Mouse (Mus musculus): Measurements from ENCODE around the gene Cirbp. TPM values are rescaled to one million over a fixed set of nuclear protein-coding genes. Genes with fewer than 3 reads are reported as not detected.
"Not testable (repeated sequence)": the region's sequence is repeated elsewhere in the genome, so short reads cannot be mapped to it uniquely, and the experiment has no call there.

The Cirbp gene
- polyA plus RNA-seq, 1 experiment from 2014 or later: 87.0 TPM

DNA sequence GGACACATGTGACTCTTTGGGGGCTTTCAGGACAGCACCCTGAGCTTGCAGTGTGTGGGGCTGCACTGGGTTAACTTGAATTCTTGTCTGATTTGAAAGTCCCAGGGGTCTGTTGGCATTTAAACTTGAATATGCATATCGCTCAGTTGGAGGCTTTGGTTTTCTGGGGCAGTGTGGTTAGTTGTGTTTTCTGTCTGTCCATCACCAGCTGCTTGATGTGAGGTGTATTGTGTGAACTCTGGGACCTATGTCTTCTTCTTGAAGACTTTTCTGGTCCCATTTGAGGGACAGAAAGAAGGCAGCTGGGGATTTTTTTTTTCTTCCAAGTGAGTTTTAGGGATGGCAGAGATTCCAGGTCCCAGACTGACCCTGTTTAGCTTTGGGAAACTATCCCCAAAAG lies 41.4 kb downstream of the Cirbp start:
- H3K4me2 ChIP-seq (ENCODE audit: low read depth, low read length): no peak overlapping the region
- DNase-seq: no peak
- H3K4me3 ChIP-seq (ENCODE audit: low read depth, low read length): no peak overlapping the region
- H3K27ac ChIP-seq (ENCODE audit: low read depth): no peak overlapping the region
- no peak for ATAC-seq
- TF ChIP-seq EP300 (IDR thresholded peaks at IDR 0.05; ENCODE audit: low read depth) (no peak), CTCF (IDR thresholded peaks at IDR 0.05; ENCODE audit: low read depth) (no peak)
- no peaks in the 10 kb centered on the region for H3K4me1 ChIP-seq (ENCODE audit: insufficient read depth)
- no peaks in the 10 kb centered on the region for H3K27me3 ChIP-seq (ENCODE audit: insufficient read depth, low read length)
- H3K9ac ChIP-seq (replicated peaks): no peak overlapping the region
- H3K36me3 ChIP-seq (replicated peaks; ENCODE audit: insufficient read depth, low read length): no peaks in the 10 kb centered on the region
- H3K9me3 ChIP-seq (ENCODE audit: low read length): no peaks in the 10 kb centered on the region
- 67% methylated on average over 1 of the region's 1 CpGs for WGBS (ENCODE audit: insufficient replicate concordance)

DNA sequence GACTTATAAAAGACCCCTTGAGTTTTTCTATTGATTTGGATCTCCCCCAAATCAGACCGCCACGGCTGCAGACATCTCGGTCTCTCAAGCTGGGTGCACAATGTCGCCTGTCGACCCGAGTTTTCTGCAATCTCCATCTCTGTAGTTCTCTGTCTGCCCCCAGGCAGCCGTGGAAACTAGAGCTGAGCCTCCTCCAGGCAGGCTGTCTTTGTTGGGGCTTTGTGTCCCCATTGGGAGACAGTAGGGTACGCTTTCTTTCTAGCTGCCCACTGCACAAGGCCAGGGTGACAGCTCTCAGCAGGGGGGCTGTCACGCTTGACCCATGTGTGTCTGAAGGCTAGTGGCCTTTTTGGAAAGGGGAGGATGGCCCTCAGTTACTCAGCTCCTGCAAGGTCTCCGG lies 41.9 kb downstream of the Cirbp start:
- TF ChIP-seq EP300 (IDR thresholded peaks at IDR 0.05; ENCODE audit: low read depth): no peak
- TF ChIP-seq CTCF (IDR thresholded peaks at IDR 0.05; ENCODE audit: low read depth): no peak
- no peaks in the 10 kb centered on the region for H3K9me3 ChIP-seq (ENCODE audit: low read length)
- no peak for DNase-seq
- H3K4me3 ChIP-seq (ENCODE audit: low read depth, low read length): no peak overlapping the region
- H3K27me3 ChIP-seq (ENCODE audit: insufficient read depth, low read length): no peaks in the 10 kb centered on the region
- no peaks in the 10 kb centered on the region for H3K36me3 ChIP-seq (replicated peaks; ENCODE audit: insufficient read depth, low read length)
- WGBS (ENCODE audit: insufficient replicate concordance): 73% methylated on average over 10 of the region's 10 CpGs
- H3K4me2 ChIP-seq (ENCODE audit: low read depth, low read length): no peak overlapping the region
- ATAC-seq: no peak
- no peak overlapping the region for H3K27ac ChIP-seq (ENCODE audit: low read depth)
- no peak overlapping the region for H3K9ac ChIP-seq (replicated peaks)
- H3K4me1 ChIP-seq (ENCODE audit: insufficient read depth): no peaks in the 10 kb centered on the region

DNA sequence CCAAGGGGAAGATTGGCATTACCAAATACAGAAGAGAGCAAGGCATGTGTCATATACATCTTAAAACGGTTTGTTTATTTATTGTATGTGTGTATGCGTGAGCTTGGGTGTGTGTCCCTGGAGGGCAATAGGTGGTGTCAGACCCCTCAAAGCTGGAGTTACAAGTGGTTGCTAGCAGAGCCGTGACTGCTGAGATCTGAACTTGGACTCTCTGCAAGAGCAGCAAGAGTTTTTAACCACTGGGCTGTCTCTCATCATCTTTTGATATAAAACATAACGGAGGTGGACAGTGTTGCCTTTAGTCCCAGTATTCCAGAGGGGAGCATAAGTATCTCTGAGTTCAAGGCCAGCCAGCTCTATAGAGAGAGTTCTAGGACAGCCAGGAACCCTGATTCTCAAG lies 42.5 kb downstream of the Cirbp start:
- Histone ChIP-seq H3K27me3 (ENCODE audit: insufficient read depth, low read length) (no peaks in the 10 kb centered on the region), H3K4me3 (ENCODE audit: low read depth, low read length) (no peak overlapping the region), H3K9ac (replicated peaks) (no peak overlapping the region), H3K36me3 (replicated peaks; ENCODE audit: insufficient read depth, low read length) (no peaks in the 10 kb centered on the region), H3K9me3 (ENCODE audit: low read length) (no peaks in the 10 kb centered on the region), H3K27ac (ENCODE audit: low read depth) (no peak overlapping the region), H3K4me1 (ENCODE audit: insufficient read depth) (no peaks in the 10 kb centered on the region), H3K4me2 (ENCODE audit: low read depth, low read length) (no peak overlapping the region)
- TF ChIP-seq CTCF (IDR thresholded peaks at IDR 0.05; ENCODE audit: low read depth) (no peak), EP300 (IDR thresholded peaks at IDR 0.05; ENCODE audit: low read depth) (no peak)
- ATAC-seq: no peak
- DNase-seq: no peak
- WGBS (ENCODE audit: insufficient replicate concordance): 74% methylated on average over 4 of the region's 4 CpGs

DNA sequence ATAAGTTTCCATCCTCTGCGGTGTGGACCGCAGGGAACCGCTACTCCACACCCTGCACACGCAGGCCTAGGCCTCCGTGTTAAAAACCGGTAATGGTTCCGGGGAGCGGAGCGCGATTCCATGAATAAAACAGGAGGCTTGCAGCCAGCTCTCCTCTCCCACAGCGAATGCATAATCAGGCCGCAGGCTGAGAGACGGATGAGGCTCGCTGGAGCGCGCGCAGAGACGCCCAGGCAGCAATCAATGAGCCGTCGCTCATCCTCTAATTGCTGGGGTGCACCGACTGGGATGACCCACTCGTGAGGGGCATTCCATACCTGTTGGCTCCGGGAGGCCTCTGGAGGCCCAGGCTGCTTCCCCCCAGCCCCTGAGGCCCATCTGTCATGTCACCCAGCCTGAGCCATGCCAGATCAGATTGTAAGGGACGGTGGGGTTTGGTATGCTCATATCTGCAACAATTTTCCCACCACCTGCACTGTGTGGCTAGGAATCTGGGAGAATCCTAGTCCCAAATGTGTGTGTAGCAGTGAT lies 43.1 kb downstream of the Cirbp start:
- no peaks in the 10 kb centered on the region for H3K36me3 ChIP-seq (replicated peaks; ENCODE audit: insufficient read depth, low read length)
- TF ChIP-seq EP300 (IDR thresholded peaks at IDR 0.05; ENCODE audit: low read depth) (no peak), CTCF (IDR thresholded peaks at IDR 0.05; ENCODE audit: low read depth) (no peak)
- no peaks in the 10 kb centered on the region for H3K9me3 ChIP-seq (ENCODE audit: low read length)
- 46% methylated on average over 24 of the region's 24 CpGs for WGBS (ENCODE audit: insufficient replicate concordance)
- no peak overlapping the region for H3K4me2 ChIP-seq (ENCODE audit: low read depth, low read length)
- H3K27me3 ChIP-seq (ENCODE audit: insufficient read depth, low read length): no peaks in the 10 kb centered on the region
- no peaks in the 10 kb centered on the region for H3K4me1 ChIP-seq (ENCODE audit: insufficient read depth)
- no peak overlapping the region for H3K27ac ChIP-seq (ENCODE audit: low read depth)
- no peak for ATAC-seq
- DNase-seq: no peak
- H3K9ac ChIP-seq (replicated peaks): no peak overlapping the region
- no peak overlapping the region for H3K4me3 ChIP-seq (ENCODE audit: low read depth, low read length)

DNA sequence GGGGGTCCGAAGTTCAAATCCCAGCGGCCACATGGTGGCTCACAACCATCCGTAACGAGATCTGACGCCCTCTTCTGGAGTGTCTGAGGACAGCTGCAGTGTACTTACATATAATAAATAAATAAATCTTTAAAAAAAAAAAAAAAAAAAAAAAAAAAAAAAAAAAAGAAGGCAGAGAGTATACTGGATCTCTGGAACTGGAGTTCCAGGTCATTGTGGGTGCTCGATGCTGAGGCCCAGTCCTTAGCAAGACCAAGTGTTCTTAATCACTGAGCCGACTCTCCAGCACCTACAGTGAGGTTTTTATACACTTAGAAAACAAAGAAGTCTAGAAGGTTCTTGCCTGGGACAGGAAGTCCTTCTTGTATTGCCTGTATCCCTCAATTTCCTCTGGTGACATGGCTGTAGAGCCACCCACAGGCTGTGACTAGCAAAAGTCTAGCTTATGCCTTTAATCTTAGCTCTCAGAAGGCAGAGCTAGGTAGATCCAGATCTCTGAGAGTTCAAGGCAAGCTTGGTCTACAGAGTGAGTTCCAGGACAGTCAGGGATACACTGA lies 45.8 kb downstream of the Cirbp start:
- not testable (repeated sequence) for H3K4me3 ChIP-seq (ENCODE audit: low read depth, low read length); H3K36me3 ChIP-seq (replicated peaks; ENCODE audit: insufficient read depth, low read length); H3K4me2 ChIP-seq (ENCODE audit: low read depth, low read length); H3K27me3 ChIP-seq (ENCODE audit: insufficient read depth, low read length); ATAC-seq; H3K27ac ChIP-seq (ENCODE audit: low read depth); H3K9me3 ChIP-seq (ENCODE audit: low read length); H3K4me1 ChIP-seq (ENCODE audit: insufficient read depth); DNase-seq; H3K9ac ChIP-seq (replicated peaks)
- WGBS (ENCODE audit: insufficient replicate concordance): 74% methylated on average over 6 of the region's 7 CpGs

DNA sequence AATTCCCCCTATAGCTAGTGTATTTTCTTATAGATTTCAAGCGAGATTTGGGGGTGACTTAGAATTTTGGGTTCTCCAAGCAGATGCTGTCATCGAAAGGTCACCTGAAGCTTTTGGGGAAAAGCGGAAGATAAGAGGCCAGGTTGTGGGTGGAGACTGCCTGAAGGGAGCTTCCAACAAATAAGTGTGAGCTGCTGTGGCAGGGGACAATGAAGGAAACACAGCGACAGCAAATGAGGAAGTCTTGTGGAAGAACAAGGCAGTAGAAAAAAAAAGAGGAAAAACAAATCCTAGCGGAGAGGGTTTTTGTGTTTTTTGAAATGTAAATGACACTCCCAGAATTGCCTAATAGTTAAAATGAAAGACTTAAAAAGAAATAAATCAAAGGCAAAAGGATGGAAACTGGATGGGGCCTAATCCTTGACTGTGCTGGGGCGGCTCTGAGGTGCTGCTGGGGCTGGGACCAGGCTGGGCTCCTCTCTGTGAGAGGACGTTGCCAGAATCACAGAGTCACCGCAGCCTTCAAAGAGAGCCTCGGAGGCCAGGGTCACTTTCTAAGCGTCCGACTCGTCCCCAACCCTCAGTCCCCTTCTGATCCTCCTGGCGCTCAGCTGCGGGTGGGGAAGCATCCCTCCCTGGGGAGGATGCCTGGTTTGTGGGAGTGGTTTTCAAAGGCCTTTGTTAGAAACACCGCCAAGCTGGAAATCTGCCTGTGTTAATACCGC lies 49.4 kb downstream of the Cirbp start:
- Histone ChIP-seq H3K27me3 (ENCODE audit: insufficient read depth, low read length) (no peaks in the 10 kb centered on the region), H3K27ac (ENCODE audit: low read depth) (no peak overlapping the region), H3K9me3 (ENCODE audit: low read length) (no peaks in the 10 kb centered on the region), H3K4me1 (ENCODE audit: insufficient read depth) (no peaks in the 10 kb centered on the region), H3K4me3 (ENCODE audit: low read depth, low read length) (no peak overlapping the region), H3K9ac (replicated peaks) (no peak overlapping the region), H3K4me2 (ENCODE audit: low read depth, low read length) (no peak overlapping the region), H3K36me3 (replicated peaks; ENCODE audit: insufficient read depth, low read length) (no peaks in the 10 kb centered on the region)
- ATAC-seq: no peak
- DNase-seq: no peak
- TF ChIP-seq CTCF (IDR thresholded peaks at IDR 0.05; ENCODE audit: low read depth) (no peak), EP300 (IDR thresholded peaks at IDR 0.05; ENCODE audit: low read depth) (no peak)
- WGBS (ENCODE audit: insufficient replicate concordance): 29% methylated on average over 16 of the region's 16 CpGs
